Mouse (Mus musculus): ENCODE results near the gene Fasl. TPM values are rescaled to one million over a fixed set of nuclear protein-coding genes. Genes with fewer than 3 reads are reported as not detected.

Gene Fasl
- polyA plus RNA-seq (2012; rRNA removed) = 0.12 and 0.19 TPM in 2 replicates

GRCm38 (mm10) chr1:161788339-161788738, at the start of gene Fasl:
Fasl (minus strand) TSS chr1:161788495.
- DNase-seq (ENCODE audit: low read depth) = no peak

- DNase-seq (ENCODE audit: low read depth) = no peak
These were observed 38.4 kb upstream of the Fasl start for GRCm38 (mm10) chr1:161826677-161827076.

- no peak for DNase-seq (ENCODE audit: low read depth)
These were observed 21.1 kb upstream of the Fasl start for GRCm38 (mm10) chr1:161809428-161809827.

GRCm38 (mm10) chr1:161808980-161809379, 20.7 kb upstream of the Fasl start:
- DNase-seq (ENCODE audit: low read depth) = no peak

- DNase-seq (ENCODE audit: low read depth) = no peak
These were observed 16.3 kb upstream of the Fasl start for GRCm38 (mm10) chr1:161804541-161804971.

GRCm38 (mm10) chr1:161801321-161801720, 13.0 kb upstream of the Fasl start:
- no peak for DNase-seq (ENCODE audit: low read depth)

GRCm38 (mm10) chr1:161800256-161800655, 12.0 kb upstream of the Fasl start:
- no peak for DNase-seq (ENCODE audit: low read depth)

GRCm38 (mm10) chr1:161799791-161800190, 11.5 kb upstream of the Fasl start:
- DNase-seq (ENCODE audit: low read depth) = no peak

GRCm38 (mm10) chr1:161798866-161799265, 10.6 kb upstream of the Fasl start:
- DNase-seq (ENCODE audit: low read depth) = no peak

- DNase-seq (ENCODE audit: low read depth) = no peak
These were observed 6.3 kb upstream of the Fasl start for GRCm38 (mm10) chr1:161794447-161795211.

- no peak for DNase-seq (ENCODE audit: low read depth)
These were observed 5.0 kb upstream of the Fasl start for GRCm38 (mm10) chr1:161793321-161793720.

GRCm38 (mm10) chr1:161792687-161792969, 4.3 kb upstream of the Fasl start:
- no peak for DNase-seq (ENCODE audit: low read depth)

GRCm38 (mm10) chr1:161791854-161792686, 3.8 kb upstream of the Fasl start:
- DNase-seq (ENCODE audit: low read depth) = no peak

- DNase-seq (ENCODE audit: low read depth) = no peak
These were observed 5.6 kb downstream of the Fasl start for GRCm38 (mm10) chr1:161782725-161783124.

- DNase-seq (ENCODE audit: low read depth) = no peak
These were observed 6.7 kb downstream of the Fasl start for GRCm38 (mm10) chr1:161781594-161781993.

- no peak for DNase-seq (ENCODE audit: low read depth)
These were observed 9.2 kb downstream of the Fasl start for GRCm38 (mm10) chr1:161779057-161779456.

- DNase-seq (ENCODE audit: low read depth) = no peak
These were observed 13.1 kb downstream of the Fasl start for GRCm38 (mm10) chr1:161775151-161775550.

- no peak for DNase-seq (ENCODE audit: low read depth)
These were observed 17.0 kb downstream of the Fasl start for GRCm38 (mm10) chr1:161771293-161771692.

GRCm38 (mm10) chr1:161769329-161769728, 19.0 kb downstream of the Fasl start:
- no peak for DNase-seq (ENCODE audit: low read depth)

- DNase-seq (ENCODE audit: low read depth) = no peak
These were observed 21.2 kb downstream of the Fasl start for GRCm38 (mm10) chr1:161767101-161767524.

- no peak for DNase-seq (ENCODE audit: low read depth)
These were observed 21.6 kb downstream of the Fasl start for GRCm38 (mm10) chr1:161766656-161767055.

- no peak for DNase-seq (ENCODE audit: low read depth)
These were observed 22.4 kb downstream of the Fasl start for GRCm38 (mm10) chr1:161765932-161766331.

GRCm38 (mm10) chr1:161764964-161765363, 23.3 kb downstream of the Fasl start:
- no peak for DNase-seq (ENCODE audit: low read depth)
